Mouse (Mus musculus): ENCODE measurements around the gene Pbx1.
A peak's percentile ranks its signal among the peaks of the same experiment; 100 is the strongest.

Gene Pbx1

DNA sequence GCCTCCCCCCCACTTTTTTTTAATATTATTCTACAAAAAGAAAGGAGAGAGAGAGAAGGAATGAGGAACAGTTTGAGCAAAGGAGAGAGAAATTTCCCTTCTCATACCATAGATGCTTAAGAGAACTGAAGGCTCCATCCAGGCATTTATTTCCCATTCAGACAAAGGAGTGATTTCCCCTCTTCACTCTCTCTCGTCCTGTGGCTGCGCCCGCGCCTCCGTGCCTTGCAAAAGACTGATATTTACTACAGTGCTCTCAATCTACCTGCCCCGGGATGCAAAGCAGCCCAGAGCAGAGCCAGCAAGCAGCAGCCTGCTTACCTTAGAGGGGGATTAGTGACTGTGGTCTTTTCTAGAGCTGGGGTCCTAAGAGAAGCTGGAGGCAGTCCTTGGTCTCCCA lies 131.6 kb downstream of the Pbx1 start:
- no peak for DNase-seq (ENCODE audit: low spot score in 2 of 2)

GRCm38 (mm10) chr1:168299928-168300365 lies 132.1 kb downstream of the Pbx1 start:
- DNase-seq (ENCODE audit: low spot score in 2 of 2) = no peak

DNA sequence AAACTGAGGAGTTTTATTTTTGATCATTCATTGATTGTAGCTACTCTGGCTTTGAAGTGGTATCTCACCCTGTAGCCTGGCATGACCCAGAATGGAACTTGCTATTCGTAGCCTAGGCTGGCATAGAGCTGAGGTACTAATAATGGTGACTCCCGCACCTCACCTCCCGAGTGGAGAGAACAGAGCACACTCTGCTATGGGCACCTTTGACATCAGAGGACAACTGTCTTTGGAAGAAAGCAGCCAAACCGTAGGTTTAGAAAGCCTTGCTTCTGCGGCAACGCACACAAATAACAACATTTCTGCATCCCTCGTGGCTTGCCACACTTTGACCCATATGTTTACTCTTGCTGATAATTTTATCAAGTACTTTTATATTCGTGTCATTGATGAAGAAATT lies 132.9 kb downstream of the Pbx1 start:
- DNase-seq (ENCODE audit: low spot score in 2 of 2) = no peak

- no peak for DNase-seq (ENCODE audit: low spot score in 2 of 2)
These were observed 135.8 kb downstream of the Pbx1 start for GRCm38 (mm10) chr1:168296290-168296689.

GRCm38 (mm10) chr1:168295782-168296181 lies 136.3 kb downstream of the Pbx1 start:
- DNase-seq (ENCODE audit: low spot score in 2 of 2) = no peak

DNA sequence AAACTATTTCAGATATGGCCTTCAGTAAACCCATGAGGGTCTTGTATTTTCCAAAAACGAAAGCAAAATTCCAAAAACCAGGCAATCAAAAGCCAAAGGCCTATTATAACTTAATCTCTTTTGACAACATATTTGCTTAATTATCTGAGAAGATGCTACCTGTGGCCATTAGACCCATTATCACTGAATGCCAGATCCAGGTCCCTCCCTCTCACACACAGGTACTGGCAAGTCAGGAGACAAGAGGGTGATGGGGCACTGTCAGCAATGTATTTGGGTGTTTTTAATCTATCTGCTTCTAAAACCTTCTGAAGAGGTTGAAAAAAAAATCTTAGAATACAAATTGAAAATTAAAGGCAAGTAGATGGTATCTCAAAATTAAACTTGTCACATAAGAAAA lies 138.4 kb downstream of the Pbx1 start:
- DNase-seq (ENCODE audit: low spot score in 2 of 2) = no peak

- no peak for DNase-seq (ENCODE audit: low spot score in 2 of 2)
These were observed 140.0 kb downstream of the Pbx1 start for GRCm38 (mm10) chr1:168292106-168292505.

- DNase-seq (ENCODE audit: low spot score in 2 of 2) = no peak
These were observed 140.4 kb downstream of the Pbx1 start for GRCm38 (mm10) chr1:168291643-168292040.

DNA sequence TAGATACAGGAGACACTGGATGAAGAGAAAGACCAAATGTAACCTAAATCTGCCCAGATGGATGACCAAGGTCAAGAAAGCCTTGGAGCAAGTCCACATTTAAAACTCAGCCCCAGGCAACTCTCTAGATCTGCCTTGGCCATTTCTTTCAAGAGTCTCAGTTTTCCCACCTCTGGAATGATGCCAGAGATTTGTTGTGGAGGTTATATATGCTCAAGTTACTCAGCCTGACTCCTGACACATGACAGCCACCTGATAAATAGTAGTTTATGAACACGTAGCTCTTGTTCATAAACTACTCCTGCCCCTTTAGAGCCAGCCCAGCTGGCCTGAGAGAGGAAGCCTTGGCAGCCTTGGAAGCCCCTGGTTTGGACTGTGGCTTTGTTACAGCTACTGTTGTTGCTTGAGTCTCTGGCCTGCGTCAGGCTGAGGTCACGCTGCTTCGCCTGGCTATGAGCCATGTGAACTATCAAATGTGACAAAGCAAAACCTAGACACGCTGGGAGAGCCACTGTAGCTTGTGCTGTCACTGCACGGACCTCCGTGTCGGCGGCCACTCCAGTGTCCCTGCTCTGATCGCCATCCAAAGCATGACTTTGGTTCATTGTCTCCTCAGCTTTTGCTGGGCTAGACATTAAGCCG lies 140.9 kb downstream of the Pbx1 start:
- no peak for DNase-seq (ENCODE audit: low spot score in 2 of 2)

- no peak for DNase-seq (ENCODE audit: low spot score in 2 of 2)
These were observed 141.7 kb downstream of the Pbx1 start for GRCm38 (mm10) chr1:168290236-168290985.

GRCm38 (mm10) chr1:168288891-168289545 lies 143.1 kb downstream of the Pbx1 start:
- DNase-seq (ENCODE audit: low spot score in 2 of 2) = no peak

DNA sequence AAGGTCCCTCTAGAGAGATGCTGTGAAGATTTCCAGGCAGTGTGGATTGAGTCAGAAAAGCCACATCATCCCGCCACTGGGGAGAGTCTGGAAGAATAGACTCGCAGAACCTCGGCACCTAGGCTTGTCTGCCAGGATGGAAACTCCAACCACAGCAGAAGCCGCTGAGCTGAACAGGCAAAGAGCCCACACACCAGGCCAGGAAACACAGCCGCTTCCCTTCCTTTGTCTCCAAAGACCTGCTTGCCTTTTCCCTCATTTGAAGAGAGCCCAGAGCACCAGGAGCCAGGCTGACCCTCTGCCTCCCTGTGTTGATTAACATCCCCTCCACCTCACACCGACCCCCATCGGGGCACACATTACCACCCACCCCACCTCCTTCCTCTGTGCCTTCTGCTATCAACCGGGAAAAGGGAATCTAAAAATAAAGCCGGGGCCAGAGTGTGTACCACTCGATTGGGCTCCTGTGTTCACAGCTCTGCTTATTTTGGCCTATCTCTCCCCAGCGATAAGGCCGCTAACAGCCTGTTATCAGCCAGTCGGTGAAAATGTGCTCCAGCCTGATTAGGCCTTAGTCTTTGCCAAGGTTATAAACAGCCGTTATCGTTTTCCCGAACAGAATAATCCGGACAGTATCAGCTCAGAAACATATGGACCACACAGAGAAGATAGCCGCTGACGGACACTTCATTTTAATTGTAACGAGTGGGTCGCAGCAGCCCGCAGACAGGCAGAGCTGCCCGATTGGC lies 144.1 kb downstream of the Pbx1 start:
- peak; percentile 28 to 54 for DNase-seq (ENCODE audit: low spot score in 2 of 2)

DNA sequence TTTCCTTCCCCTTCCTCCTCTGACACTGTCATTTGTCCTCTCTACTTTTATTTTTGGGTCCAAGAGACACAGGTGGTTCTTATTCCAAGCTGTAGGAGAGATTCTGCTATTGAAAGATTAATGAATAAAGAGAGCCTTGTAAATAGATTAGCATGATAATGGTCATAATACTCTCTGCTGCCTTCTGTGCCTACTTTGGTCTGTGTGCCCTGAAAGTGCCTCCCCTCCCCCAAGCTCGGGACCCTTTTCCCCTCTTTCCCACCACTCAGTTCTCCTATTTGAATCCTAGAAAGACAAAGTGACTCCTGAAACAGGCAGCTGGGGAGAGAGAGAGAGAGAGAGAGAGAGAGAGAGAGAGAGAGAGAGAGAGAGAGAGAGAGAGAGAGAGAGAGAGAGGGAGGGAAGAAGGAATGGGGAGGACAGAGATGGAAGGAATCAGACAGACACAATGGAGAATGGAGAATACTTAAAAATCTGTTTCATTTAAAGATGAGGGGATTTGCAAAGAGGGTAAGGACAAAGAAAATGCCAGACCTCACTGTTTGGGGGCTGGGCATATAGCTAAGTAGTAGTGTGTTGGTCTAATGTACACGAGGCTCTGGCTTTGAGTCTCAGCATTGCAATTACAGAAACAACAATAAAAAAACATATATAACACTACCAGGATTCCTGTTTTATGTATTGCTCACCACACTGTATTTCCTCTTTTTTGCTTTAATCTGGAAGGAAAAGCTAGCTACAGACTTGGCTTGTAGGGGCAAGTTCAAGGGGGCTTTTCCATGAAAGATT lies 145.0 kb downstream of the Pbx1 start:
- DNase-seq (ENCODE audit: low spot score in 2 of 2) = no peak

- DNase-seq (ENCODE audit: low spot score in 2 of 2) = no peak
These were observed 147.4 kb downstream of the Pbx1 start for GRCm38 (mm10) chr1:168284566-168285141.

GRCm38 (mm10) chr1:168283841-168284565 lies 148.1 kb downstream of the Pbx1 start:
- no peak for DNase-seq (ENCODE audit: low spot score in 2 of 2)

- DNase-seq (ENCODE audit: low spot score in 2 of 2) = no peak
These were observed 148.6 kb downstream of the Pbx1 start for GRCm38 (mm10) chr1:168283421-168283820.

DNA sequence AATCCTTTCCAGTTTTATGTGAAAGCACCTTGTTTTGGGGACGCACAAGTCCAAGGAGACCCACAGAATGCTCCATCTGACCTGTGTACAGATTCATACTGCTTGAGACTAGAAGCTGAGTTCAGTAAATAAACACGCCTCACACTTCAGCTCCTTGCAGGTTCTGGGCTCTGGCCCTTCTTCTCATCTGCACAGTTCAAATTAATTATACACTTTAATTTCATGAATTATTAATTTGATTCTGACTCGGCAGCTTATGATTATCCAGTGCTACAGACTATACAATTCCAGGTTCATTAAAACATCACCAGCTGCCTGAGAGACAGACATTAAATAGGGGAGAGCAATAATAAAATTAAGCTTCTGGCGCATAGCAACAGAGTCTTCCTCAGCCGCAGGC lies 156.4 kb downstream of the Pbx1 start:
- DNase-seq (ENCODE audit: low spot score in 2 of 2) = no peak

GRCm38 (mm10) chr1:168274296-168274695 lies 157.8 kb downstream of the Pbx1 start:
- DNase-seq (ENCODE audit: low spot score in 2 of 2) = no peak

DNA sequence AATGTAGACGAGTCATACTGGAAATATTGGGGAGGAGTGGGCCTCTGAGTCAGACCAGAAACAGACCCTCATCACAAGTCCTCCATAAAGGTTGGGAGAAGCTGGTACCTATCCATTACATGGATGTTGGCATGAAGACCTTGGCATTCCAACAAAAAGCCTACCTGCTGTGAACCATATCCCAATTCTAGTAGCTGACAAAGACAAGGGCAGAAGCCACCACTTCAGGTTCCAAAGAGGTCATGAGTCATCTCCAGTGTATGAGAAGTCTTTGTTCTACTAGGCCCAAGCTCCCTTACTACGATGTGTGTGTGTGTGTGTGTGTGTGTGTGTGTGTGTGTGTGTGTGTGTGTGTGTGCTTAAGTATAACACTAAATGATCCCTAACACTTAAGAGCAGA lies 160.0 kb downstream of the Pbx1 start:
- DNase-seq (ENCODE audit: low spot score in 2 of 2) = no peak

DNA sequence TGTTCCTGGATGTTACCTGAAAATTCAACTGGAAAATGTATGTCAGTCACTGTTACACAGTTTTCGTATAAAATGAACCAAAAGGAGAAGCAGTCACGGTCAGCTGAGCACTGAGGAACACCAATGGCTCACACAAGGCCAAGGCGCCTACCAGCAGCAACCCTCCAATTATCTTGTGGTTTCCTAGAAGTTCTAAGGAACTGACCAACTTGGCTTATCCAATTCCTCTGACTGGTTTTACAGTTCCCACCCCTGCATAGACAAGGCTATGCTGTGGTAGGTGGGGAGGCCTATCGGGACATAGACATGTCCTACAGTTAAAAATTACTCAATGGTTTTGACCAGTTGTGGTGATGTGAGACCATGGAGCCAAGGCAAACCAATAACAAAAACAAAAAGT lies 160.9 kb downstream of the Pbx1 start:
- no peak for DNase-seq (ENCODE audit: low spot score in 2 of 2)

Measured in right cerebral cortex, postnatal 36 days (tissue).